Mouse (Mus musculus) midbrain, embryonic 13.5 days (tissue): ENCODE data around the gene Ly6g6c. TPM values are rescaled to one million over a fixed set of nuclear protein-coding genes. Genes with fewer than 3 reads are reported as not detected.
A peak's percentile ranks its signal among the peaks of the same experiment; 100 is the strongest.

Experiments
- ATAC-seq: fragments of 200-750 bp; cut with Nextera tagmentation; 2 replicates; pipeline ENCODE4 v1.8.0; 2017; ENCODE audit warnings: mild to moderate bottlenecking, moderate TSS enrichment, moderate library complexity
- H3K27ac ChIP-seq: fragments of 300-500 bp; sonication (generic); 2 replicates; pipeline ENCODE4 v1.5.1; 2015; ENCODE audit warnings: inconsistent platforms, mild to moderate bottlenecking, moderate library complexity
- H3K27me3 ChIP-seq: fragments of 300-500 bp; sonication (generic); 2 replicates; pipeline ENCODE4 v1.6.1; 2015; ENCODE audit warnings: mild to moderate bottlenecking, inconsistent platforms
- H3K36me3 ChIP-seq: fragments of 300-500 bp; sonication (generic); 2 replicates; pipeline ENCODE4 v1.6.1; 2015; ENCODE audit warnings: mild to moderate bottlenecking, inconsistent platforms
- H3K4me1 ChIP-seq: fragments of 300-500 bp; sonication (generic); replicated peaks from 2 replicates; pipeline ENCODE4 v1.6.1; 2015; ENCODE audit warnings: inconsistent platforms
- H3K4me2 ChIP-seq: fragments of 300-500 bp; sonication (generic); replicated peaks from 2 replicates; pipeline ENCODE4 v1.6.1; 2015; ENCODE audit warnings: moderate library complexity, mild to moderate bottlenecking, inconsistent platforms
- H3K4me3 ChIP-seq: fragments of 300-500 bp; sonication (generic); replicated peaks from 2 replicates; pipeline ENCODE4 v1.5.1; 2015; ENCODE audit warnings: mild to moderate bottlenecking, inconsistent platforms
- H3K9ac ChIP-seq: fragments of 300-500 bp; sonication (generic); replicated peaks from 2 replicates; pipeline ENCODE4 v1.6.1; 2015; ENCODE audit warnings: mild to moderate bottlenecking, inconsistent platforms
- H3K9me3 ChIP-seq: fragments of 300-500 bp; sonication (generic); 2 replicates; pipeline ENCODE4 v1.6.1; 2016; ENCODE audit warnings: mild to moderate bottlenecking, inconsistent platforms
- WGBS: fragments of 180-500 bp; shearing (Covaris S2); methylation state at CpG from one replicate; pipeline ENCODE4 v1.1.7; 2015; 5-methylcytosine and 5-hydroxymethylcytosine counted together
- polyA plus RNA-seq: library from polyadenylated mRNA; unstranded; fragments of >200 nt; fragmentation: Nextera tagmentation; extraction: Ambion mirVana; gene quantifications from 2 replicates; pipeline ENCODE4 v1.2.1, GENCODE M21; 2015

Ly6g6c gene
- polyA plus RNA-seq, 1 experiment from 2014 or later: not detected

- H3K36me3 ChIP-seq: peaks cover 16% of the 10 kb centered on the region
- no peak for ATAC-seq
- H3K9me3 ChIP-seq: no peaks in the 10 kb centered on the region
- H3K9ac ChIP-seq: peak overlapping the region; percentile 71
- peak overlapping the region; percentile 69 for H3K4me2 ChIP-seq
- H3K4me3 ChIP-seq: peak overlapping the region; percentile 46
- H3K27me3 ChIP-seq: no peaks in the 10 kb centered on the region
- WGBS: under 1% methylated on average over 27 of the region's 27 CpGs
- peak overlapping the region; percentile 88 for H3K27ac ChIP-seq
- peaks cover 67% of the 10 kb centered on the region for H3K4me1 ChIP-seq
These were observed 14.9 kb upstream of the Ly6g6c start for GRCm38 (mm10) chr17:35050126-35050750.

- H3K4me1 ChIP-seq: peaks cover 58% of the 10 kb centered on the region
- ATAC-seq: peak; percentile 43
- peak overlapping the region; percentile 76 for H3K9ac ChIP-seq
- peak overlapping the region; percentile 46 for H3K4me3 ChIP-seq
- peak overlapping the region; percentile 69 for H3K4me2 ChIP-seq
- peak overlapping the region; percentile 90 for H3K27ac ChIP-seq
- no peaks in the 10 kb centered on the region for H3K27me3 ChIP-seq
- H3K9me3 ChIP-seq: no peaks in the 10 kb centered on the region
- H3K36me3 ChIP-seq: peaks cover 25% of the 10 kb centered on the region
- 2% methylated on average over 21 of the region's 21 CpGs for WGBS
These were observed 13.8 kb upstream of the Ly6g6c start for GRCm38 (mm10) chr17:35051156-35052086.

GRCm38 (mm10) chr17:35052271-35052798 lies 12.9 kb upstream of the Ly6g6c start:
- ATAC-seq: no peak
- H3K36me3 ChIP-seq: peaks cover 25% of the 10 kb centered on the region
- peaks cover 52% of the 10 kb centered on the region for H3K4me1 ChIP-seq
- H3K4me2 ChIP-seq: peak overlapping the region; percentile 69
- peak overlapping the region; percentile 46 for H3K4me3 ChIP-seq
- 77% methylated on average over 12 of the region's 12 CpGs for WGBS
- no peaks in the 10 kb centered on the region for H3K27me3 ChIP-seq
- peak overlapping the region; percentile 90 for H3K27ac ChIP-seq
- H3K9ac ChIP-seq: peak overlapping the region; percentile 76
- H3K9me3 ChIP-seq: no peaks in the 10 kb centered on the region

GRCm38 (mm10) chr17:35055691-35056495 lies 9.3 kb upstream of the Ly6g6c start:
- no peak for ATAC-seq
- peaks cover 30% of the 10 kb centered on the region for H3K36me3 ChIP-seq
- 91% methylated on average over 7 of the region's 7 CpGs for WGBS
- no peaks in the 10 kb centered on the region for H3K9me3 ChIP-seq
- no peak overlapping the region for H3K27ac ChIP-seq
- H3K4me3 ChIP-seq: no peak overlapping the region
- no peaks in the 10 kb centered on the region for H3K27me3 ChIP-seq
- no peak overlapping the region for H3K4me2 ChIP-seq
- no peak overlapping the region; the same call in 1 of the 2 replicates for H3K9ac ChIP-seq
- H3K4me1 ChIP-seq: peaks cover 41% of the 10 kb centered on the region

GRCm38 (mm10) chr17:35057090-35057489 lies 8.1 kb upstream of the Ly6g6c start:
- no peak for ATAC-seq
- Histone ChIP-seq H3K4me1 (peaks cover 38% of the 10 kb centered on the region), H3K27ac (no peak overlapping the region), H3K4me3 (no peak overlapping the region), H3K9me3 (no peaks in the 10 kb centered on the region), H3K36me3 (peaks cover 40% of the 10 kb centered on the region), H3K4me2 (no peak overlapping the region), H3K27me3 (no peaks in the 10 kb centered on the region), H3K9ac (no peak overlapping the region)
- 85% methylated on average over 3 of the region's 3 CpGs for WGBS

- H3K4me1 ChIP-seq: peaks cover 29% of the 10 kb centered on the region
- whole genome bisulfite sequencing: 70% methylated on average over 9 of the region's 9 CpGs
- no peaks in the 10 kb centered on the region for H3K9me3 ChIP-seq
- peak overlapping the region; percentile 91; the same call in 1 of the 2 replicates for H3K9ac ChIP-seq
- peak; percentile 18; the same call in 1 of the 2 replicates for ATAC-seq
- H3K36me3 ChIP-seq: peaks cover 48% of the 10 kb centered on the region
- H3K27me3 ChIP-seq: peaks cover 5% of the 10 kb centered on the region; the same call in 1 of the 2 replicates
- H3K4me3 ChIP-seq: peak overlapping the region; percentile 88
- peak overlapping the region; percentile 86 for H3K4me2 ChIP-seq
- H3K27ac ChIP-seq: peak overlapping the region; percentile 88; the same call in 1 of the 2 replicates
These were observed 6.9 kb upstream of the Ly6g6c start for GRCm38 (mm10) chr17:35058316-35058715.

GRCm38 (mm10) chr17:35058911-35059892 lies 6.0 kb upstream of the Ly6g6c start, which contains the start of gene Ddah2:
Ddah2 (plus strand) TSS chr17:35059035.
- Histone ChIP-seq H3K27ac (peak within 1 kb of the TSS; percentile 88), H3K9ac (peak within 1 kb of the TSS; percentile 91), H3K27me3 (peaks cover 14% of the 10 kb centered on the region), H3K9me3 (no peaks in the 10 kb centered on the region), H3K36me3 (peaks cover 46% of the 10 kb centered on the region), H3K4me2 (peak within 1 kb of the TSS; percentile 86), H3K4me1 (peaks cover 30% of the 10 kb centered on the region), H3K4me3 (peak within 1 kb of the TSS; percentile 88)
- WGBS: under 1% methylated on average over 57 of the region's 57 CpGs
- ATAC-seq: peak; percentile 90

- peak overlapping the region; percentile 91 for H3K9ac ChIP-seq
- H3K4me3 ChIP-seq: peak overlapping the region; percentile 88
- peak overlapping the region; percentile 86 for H3K4me2 ChIP-seq
- 31% methylated on average over 14 of the region's 14 CpGs for WGBS
- peaks cover 39% of the 10 kb centered on the region for H3K4me1 ChIP-seq
- no peak overlapping the region for H3K27ac ChIP-seq
- ATAC-seq: peak; percentile 10
- no peaks in the 10 kb centered on the region for H3K9me3 ChIP-seq
- H3K36me3 ChIP-seq: peaks cover 41% of the 10 kb centered on the region
- H3K27me3 ChIP-seq: peaks cover 19% of the 10 kb centered on the region
These were observed 5.1 kb upstream of the Ly6g6c start for GRCm38 (mm10) chr17:35060071-35060470.

- H3K9me3 ChIP-seq: no peaks in the 10 kb centered on the region
- H3K9ac ChIP-seq: peak overlapping the region; percentile 91
- 64% methylated on average over 22 of the region's 22 CpGs for WGBS
- H3K4me1 ChIP-seq: peaks cover 46% of the 10 kb centered on the region
- no peak overlapping the region for H3K27ac ChIP-seq
- ATAC-seq: no peak
- peak overlapping the region; percentile 88 for H3K4me3 ChIP-seq
- H3K4me2 ChIP-seq: peak overlapping the region; percentile 86
- H3K27me3 ChIP-seq: peaks cover 26% of the 10 kb centered on the region
- peaks cover 36% of the 10 kb centered on the region for H3K36me3 ChIP-seq
These were observed 4.4 kb upstream of the Ly6g6c start for GRCm38 (mm10) chr17:35060737-35061297.

GRCm38 (mm10) chr17:35061299-35061698 lies 3.9 kb upstream of the Ly6g6c start:
- Histone ChIP-seq H3K36me3 (peaks cover 32% of the 10 kb centered on the region), H3K27me3 (peaks cover 31% of the 10 kb centered on the region), H3K27ac (no peak overlapping the region), H3K4me3 (no peak overlapping the region), H3K9ac (no peak overlapping the region), H3K9me3 (no peaks in the 10 kb centered on the region), H3K4me2 (peak overlapping the region; percentile 86; the same call in 1 of the 2 replicates), H3K4me1 (peaks cover 49% of the 10 kb centered on the region)
- ATAC-seq: no peak
- 79% methylated on average over 8 of the region's 8 CpGs for WGBS
